Mouse (Mus musculus) erythroblast, embryonic 14.5 days (primary cell): Measurements from ENCODE around the gene Cmip.

Experiments used
- GATA1 ChIP-seq: IDR thresholded peaks from 2 replicates; pipeline ENCODE4 v1.6.1; 2012; ENCODE audit warnings: low read length, inconsistent platforms, mixed read lengths
- TAL1 ChIP-seq: IDR thresholded peaks from 3 replicates; pipeline ENCODE4 v1.6.1; 2012; ENCODE audit warnings: low read length, inconsistent platforms, mixed read lengths

DNA sequence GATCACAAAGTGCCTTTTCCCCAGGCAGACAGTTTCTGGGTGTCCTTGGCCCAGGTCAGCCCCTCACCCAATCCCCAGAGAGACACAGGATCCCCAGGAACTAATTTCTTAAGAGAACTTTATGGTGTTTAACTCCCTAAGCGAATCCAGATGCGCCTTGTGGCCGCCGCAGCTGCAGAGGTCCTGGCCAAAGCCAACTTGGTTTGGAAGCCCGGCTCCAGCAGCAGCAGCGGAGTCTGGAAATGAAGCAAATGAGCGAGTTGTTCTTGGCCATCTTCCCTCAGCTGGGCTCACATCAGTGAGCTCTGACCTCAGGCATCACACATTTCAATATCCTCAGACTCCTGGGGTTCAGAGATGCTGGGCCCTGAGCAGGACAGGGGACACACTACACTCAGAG is 33.6 kb downstream of the Cmip start:
- TF ChIP-seq GATA1: no peak
- TF ChIP-seq TAL1: no peak
